Mouse (Mus musculus): ENCODE data around the gene Arid4a. TPM values are rescaled to one million over a fixed set of nuclear protein-coding genes. Genes with fewer than 3 reads are reported as not detected.

Arid4a gene
- polyA plus RNA-seq (2015; fragmentation: Nextera tagmentation; extraction: Ambion mirVana): 25.4 and 28.6 TPM in 2 replicates

DNA sequence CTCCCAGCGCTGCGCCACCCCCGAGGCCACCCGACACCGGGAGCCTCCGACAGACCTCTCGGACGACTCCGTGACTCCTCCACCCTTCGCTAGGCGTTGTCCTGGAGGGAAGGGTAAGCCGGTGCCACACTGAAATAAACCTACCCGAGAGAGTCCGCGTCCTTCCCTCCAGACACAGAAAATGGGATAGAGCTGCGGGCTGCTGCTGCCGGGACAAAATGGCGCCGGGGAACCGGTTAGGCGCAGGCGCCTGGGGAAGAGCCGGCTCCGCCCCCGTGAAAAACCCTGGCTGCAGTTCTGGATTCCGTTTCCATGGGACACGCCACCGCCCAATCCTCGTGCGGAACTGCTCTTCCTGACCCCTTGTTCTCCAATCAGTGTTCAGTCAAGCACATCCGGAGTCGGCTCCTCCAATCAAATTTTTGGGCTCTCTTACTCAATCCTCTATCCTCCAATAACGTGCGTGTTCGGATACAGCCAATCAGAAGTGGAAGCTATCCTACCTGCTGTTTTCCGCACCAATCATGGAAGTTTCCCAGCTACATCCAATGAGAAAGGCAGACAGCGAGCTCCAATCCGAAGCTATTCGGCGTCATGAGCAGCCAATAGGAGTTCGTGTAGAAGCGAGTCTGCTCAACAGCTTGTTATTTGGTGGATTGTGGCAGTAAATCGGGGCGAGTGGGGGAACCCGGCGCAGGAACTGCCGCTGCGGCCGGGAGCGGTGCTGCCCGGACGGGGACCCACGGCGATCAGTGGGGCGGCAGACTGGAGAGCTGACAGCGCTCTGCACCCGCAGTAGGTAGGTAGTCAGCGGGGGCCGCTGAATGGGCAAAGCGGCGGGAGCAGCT is at the start of gene Arid4a:
Gene Arid4a (plus strand): TSS at position 628 of the 848 bp plus-strand sequence.

DNA sequence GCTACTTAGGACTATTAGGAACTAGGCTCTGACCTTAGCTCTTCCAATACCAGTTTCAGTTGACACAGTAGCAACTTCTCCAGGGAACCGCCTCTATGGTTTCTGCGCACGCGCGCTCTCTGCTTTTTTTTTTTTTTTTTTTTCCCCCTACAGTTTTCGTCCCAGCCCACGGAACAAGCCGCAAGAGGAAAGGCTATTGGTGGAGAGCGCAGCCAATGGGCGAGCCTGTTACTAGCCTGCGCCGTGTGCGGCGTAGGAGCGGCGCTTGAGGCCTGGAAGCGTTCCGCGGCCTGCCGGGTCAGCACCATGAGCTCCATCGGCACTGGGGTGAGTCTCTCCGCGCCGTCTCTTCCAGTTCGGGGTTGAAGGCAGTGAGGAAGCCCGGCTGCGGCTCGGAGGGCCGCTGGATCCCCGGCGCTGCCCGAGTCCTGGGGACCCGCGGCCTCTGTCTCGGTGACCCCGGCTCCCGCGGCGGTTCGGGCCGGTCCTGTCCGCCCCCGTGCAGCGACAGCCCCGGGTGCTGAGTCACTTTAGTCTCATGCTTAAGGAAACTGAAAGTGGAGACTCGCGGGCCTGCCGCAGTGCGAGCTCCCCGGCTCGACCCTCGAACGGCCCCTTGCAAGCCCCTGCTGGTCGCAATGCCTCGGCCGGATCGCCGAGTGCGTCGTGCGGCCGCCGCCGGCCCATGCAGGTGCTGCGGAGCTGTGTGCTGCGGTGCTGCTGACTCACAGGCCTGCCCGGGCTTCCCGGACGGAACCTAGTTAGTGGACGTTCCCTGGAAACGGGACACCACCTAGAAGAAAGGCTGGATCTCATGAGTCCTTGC is 41.1 kb upstream of the Arid4a start, which contains the start of gene Psma3:
Gene Psma3 (plus strand): TSS at position 181 of the 826 bp plus-strand sequence.

DNA sequence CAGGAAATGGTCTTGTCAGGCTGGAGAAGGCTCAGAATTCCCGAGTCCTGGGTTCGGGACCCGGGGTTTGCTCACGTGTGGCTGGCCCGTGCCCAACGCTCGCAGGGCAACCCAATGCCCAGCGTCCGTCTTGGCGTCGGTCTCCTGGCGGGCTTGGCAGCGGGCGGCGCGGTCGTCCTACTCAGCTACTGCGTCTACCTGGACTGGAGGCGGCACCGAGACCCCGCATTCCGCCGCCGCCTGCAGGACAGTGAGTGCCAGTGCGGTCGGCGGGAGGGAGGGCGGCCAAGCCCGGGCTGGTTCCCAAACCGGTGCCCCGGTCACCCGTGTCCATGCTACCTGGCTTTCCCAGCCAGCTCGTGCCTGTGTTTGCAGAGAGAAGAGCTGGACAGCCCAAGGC is 95.5 kb downstream of the Arid4a start, which contains the start of gene Tomm20l:
Gene Tomm20l (plus strand): TSS at position 98 of the 400 bp plus-strand sequence.

DNA sequence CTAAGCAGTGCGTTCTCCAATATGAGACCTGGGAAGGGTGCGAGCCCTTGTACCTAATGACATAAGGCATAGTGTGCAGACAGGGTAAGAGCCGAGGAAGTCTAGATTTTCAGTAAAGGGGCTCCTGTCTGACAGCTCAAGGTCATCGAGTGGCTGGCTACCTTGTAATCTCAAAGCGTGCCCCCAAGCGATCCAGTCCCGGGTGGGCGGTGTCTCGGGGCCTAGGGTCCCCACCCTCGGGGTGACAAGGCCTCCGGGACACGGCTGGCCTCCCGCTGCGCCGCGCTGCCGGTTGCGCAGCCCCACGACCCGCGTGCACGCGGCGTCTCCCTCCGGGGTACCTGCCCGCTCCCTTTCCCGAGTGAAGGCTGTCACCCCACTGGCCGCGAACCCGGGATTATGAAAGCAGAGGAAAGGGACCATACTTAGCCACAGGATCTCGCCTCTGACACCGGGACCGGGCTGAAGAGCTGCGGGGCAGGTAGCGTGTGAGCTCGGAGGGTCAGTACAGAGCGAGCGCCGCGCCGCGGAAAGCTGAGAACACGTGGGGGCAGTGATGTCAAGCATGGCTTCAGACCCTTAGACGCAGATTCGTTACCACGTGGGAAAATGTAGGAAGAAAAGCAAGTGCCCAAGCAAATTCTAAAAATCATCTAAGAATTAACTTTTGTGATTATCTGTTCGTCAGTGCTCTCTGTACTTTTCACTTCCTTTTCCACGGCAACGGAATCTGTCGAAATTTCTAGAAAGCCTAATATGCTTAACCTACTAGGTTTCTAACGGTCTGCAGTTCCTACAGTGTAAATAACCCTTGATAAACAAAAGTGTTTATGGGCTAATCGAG is 120.6 kb downstream of the Arid4a start, which contains the start of the genes Timm9 and 2700049A03Rik:
Gene Timm9 (minus strand): TSS at position 555 of the 844 bp plus-strand sequence.
Gene 2700049A03Rik (plus strand): TSS at position 719 of the 844 bp plus-strand sequence.

Other genes with a start within 250 kb of the Arid4a start
- 15.4 and 16.1 TPM in 2 replicates for gene Frmd6, start 190.5 kb upstream of the Arid4a start, polyA plus RNA-seq (2015; fragmentation: Nextera tagmentation; extraction: Ambion mirVana)
- gene Actr10, start 78.1 kb upstream of the Arid4a start, polyA plus RNA-seq (2015; fragmentation: Nextera tagmentation; extraction: Ambion mirVana): 225 and 291 TPM in 2 replicates
- gene Psma3, start 41.4 kb upstream of the Arid4a start, polyA plus RNA-seq (2015; fragmentation: Nextera tagmentation; extraction: Ambion mirVana): 777 and 1,091 TPM in 2 replicates
- gene Tomm20l, start 95.4 kb downstream of the Arid4a start, polyA plus RNA-seq (2015; fragmentation: Nextera tagmentation; extraction: Ambion mirVana): 3.1 and 7.5 TPM in 2 replicates
- gene Timm9, start 120.7 kb downstream of the Arid4a start, polyA plus RNA-seq (2015; fragmentation: Nextera tagmentation; extraction: Ambion mirVana): 78.2 and 90.4 TPM in 2 replicates
- gene 2700049A03Rik, start 120.9 kb downstream of the Arid4a start, polyA plus RNA-seq (2015; fragmentation: Nextera tagmentation; extraction: Ambion mirVana): 5.5 and 12.9 TPM in 2 replicates